Mouse (Mus musculus): Measurements from ENCODE around the gene Sytl3. TPM values are rescaled to one million over a fixed set of nuclear protein-coding genes. Genes with fewer than 3 reads are reported as not detected.

Gene Sytl3
- polyA plus RNA-seq, 1 experiment from 2014 or later: 0.15 TPM

DNA sequence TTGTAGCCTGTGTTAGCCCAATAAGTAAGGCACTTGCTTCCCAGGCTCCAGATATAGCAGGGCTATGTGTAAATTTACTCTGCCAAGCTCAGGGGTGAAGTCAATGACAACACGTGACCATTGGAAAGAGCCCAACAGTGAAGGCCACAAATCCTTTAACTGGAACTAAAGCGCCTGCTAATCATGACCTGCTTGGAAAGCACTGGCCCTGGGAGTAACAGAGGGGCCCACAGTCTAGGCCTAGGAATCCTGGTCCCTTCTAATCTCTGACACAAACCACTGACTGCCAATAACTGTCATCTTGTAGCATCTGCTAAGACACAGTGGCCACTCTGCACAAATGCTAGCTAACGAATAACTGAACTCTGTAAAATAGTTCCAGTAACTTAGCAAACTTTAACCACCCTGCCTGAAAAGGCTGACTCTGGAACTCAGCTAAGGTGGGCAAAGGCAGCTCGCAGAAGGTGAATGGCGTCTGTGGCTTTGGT, 109.5 kb downstream of the Sytl3 start:
- no peak overlapping the region for H3K27ac ChIP-seq (ENCODE audit: low read depth, low read length)
- H3K4me1 ChIP-seq (replicated peaks; ENCODE audit: control insufficient read depth, insufficient read depth, low read length): peaks cover 7% of the 10 kb centered on the region; the same call in 1 of the 2 replicates
- no peak overlapping the region for H3K4me2 ChIP-seq (replicated peaks; ENCODE audit: low read depth, low read length)
- DNase-seq (ENCODE audit: low spot score): no peak
- WGBS: 93% methylated on average over 5 of the region's 5 CpGs
- no peak overlapping the region for H3K9ac ChIP-seq (ENCODE audit: low read depth, low read length)
- no peak for ATAC-seq (ENCODE audit: low FRiP score)
- H3K27me3 ChIP-seq (ENCODE audit: control insufficient read depth, insufficient read depth, low read length): no peaks in the 10 kb centered on the region
- H3K9me3 ChIP-seq (ENCODE audit: control insufficient read depth, low read length): no peaks in the 10 kb centered on the region
- no peaks in the 10 kb centered on the region for H3K36me3 ChIP-seq (ENCODE audit: control insufficient read depth, insufficient read depth, low read length)
- H3K4me3 ChIP-seq (ENCODE audit: low read depth, low read length): no peak overlapping the region

DNA sequence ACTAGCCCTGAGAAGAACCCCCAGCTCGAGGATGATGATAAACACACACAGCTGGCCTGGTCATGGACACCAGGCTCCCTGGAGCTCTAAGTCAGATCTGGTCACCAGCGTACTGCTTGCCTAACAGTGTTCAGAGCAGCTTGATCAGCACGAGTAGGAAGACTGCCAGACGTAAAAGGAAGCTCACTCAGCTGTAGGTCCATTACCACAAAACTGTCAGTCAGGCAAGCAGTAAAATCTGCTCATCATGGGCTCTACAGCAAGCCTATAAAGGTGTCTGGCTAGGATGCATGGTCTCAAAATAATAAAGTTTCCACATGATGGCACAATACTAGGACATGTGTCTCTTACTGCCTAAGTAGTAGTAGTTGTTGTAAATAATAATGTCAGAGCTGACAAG, 110.7 kb downstream of the Sytl3 start:
- WGBS: 63% methylated on average over 4 of the region's 4 CpGs
- no peak overlapping the region for H3K4me3 ChIP-seq (ENCODE audit: low read depth, low read length)
- H3K9me3 ChIP-seq (ENCODE audit: control insufficient read depth, low read length): no peaks in the 10 kb centered on the region
- H3K4me1 ChIP-seq (replicated peaks; ENCODE audit: control insufficient read depth, insufficient read depth, low read length): 0 out of 2 replicates have a peak, but pooled peaks cover 2% of the 10 kb centered on the region
- ATAC-seq (ENCODE audit: low FRiP score) (no peak), DNase-seq (ENCODE audit: low spot score) (no peak)
- H3K4me2 ChIP-seq (replicated peaks; ENCODE audit: low read depth, low read length): no peak overlapping the region
- no peaks in the 10 kb centered on the region for H3K27me3 ChIP-seq (ENCODE audit: control insufficient read depth, insufficient read depth, low read length)
- H3K9ac ChIP-seq (ENCODE audit: low read depth, low read length): no peak overlapping the region
- H3K36me3 ChIP-seq (ENCODE audit: control insufficient read depth, insufficient read depth, low read length): no peaks in the 10 kb centered on the region
- no peak overlapping the region for H3K27ac ChIP-seq (ENCODE audit: low read depth, low read length)

DNA sequence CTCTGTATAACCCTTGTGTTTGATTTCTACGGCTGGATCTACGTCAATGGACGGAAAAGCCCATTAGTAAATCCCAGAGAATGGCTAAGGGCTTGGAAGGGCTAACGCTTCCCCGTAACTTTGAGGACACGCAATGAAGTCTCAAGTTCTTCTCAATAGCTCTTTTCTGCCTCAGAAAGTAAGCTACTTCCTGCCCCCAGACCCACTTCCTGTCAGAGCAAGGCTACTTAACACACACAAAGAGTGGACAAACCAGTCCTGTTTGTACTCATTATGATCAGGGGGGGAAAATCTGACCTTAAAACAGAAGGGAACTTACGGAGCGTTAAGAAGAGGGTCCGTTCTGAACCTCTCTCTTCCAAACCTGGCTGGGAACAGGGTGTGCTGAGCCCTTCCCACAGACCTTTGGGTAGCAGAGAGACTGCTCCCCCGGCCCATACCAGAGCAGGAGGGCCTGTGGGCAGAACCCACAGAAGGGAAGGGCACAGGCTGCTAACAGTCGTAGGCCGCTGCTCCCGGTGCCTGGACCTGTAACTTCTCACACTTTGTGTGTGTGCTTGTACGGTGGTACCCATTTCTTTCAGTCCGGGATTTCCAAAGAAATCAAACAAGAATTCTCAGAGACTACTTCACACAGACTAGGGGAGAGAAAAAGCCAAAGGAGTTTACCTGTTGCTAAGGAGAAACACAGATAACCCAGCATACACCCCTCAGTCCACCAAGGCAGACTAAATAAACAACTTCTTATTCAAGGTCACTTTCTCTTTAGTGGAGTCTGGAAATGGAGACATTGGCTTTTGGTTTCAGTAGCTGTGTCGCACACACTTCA, 113.0 kb downstream of the Sytl3 start:
- 86% methylated on average over 16 of the region's 16 CpGs for WGBS
- DNase-seq (ENCODE audit: low spot score) (no peak), ATAC-seq (ENCODE audit: low FRiP score) (no peak)
- Histone ChIP-seq H3K4me3 (ENCODE audit: low read depth, low read length) (no peak overlapping the region), H3K9me3 (ENCODE audit: control insufficient read depth, low read length) (no peaks in the 10 kb centered on the region), H3K36me3 (ENCODE audit: control insufficient read depth, insufficient read depth, low read length) (no peaks in the 10 kb centered on the region), H3K27ac (ENCODE audit: low read depth, low read length) (no peak overlapping the region), H3K9ac (ENCODE audit: low read depth, low read length) (no peak overlapping the region), H3K27me3 (ENCODE audit: control insufficient read depth, insufficient read depth, low read length) (no peaks in the 10 kb centered on the region), H3K4me1 (replicated peaks; ENCODE audit: control insufficient read depth, insufficient read depth, low read length) (no peaks in the 10 kb centered on the region), H3K4me2 (replicated peaks; ENCODE audit: low read depth, low read length) (no peak overlapping the region)

DNA sequence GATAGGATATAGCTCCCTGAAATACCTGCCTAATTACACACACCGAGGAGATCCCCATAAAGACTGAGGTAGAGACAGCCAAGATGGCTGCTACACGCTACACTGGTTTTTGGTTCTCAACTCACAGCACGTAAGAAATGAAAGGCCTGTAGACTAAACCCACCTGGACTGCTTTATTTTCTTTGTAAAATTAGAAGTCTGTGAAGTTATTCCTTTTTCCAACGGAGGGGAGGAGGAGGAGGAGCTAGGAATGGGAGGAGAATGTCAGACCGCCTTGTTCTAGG, 113.5 kb downstream of the Sytl3 start:
- ATAC-seq (ENCODE audit: low FRiP score): no peak

DNA sequence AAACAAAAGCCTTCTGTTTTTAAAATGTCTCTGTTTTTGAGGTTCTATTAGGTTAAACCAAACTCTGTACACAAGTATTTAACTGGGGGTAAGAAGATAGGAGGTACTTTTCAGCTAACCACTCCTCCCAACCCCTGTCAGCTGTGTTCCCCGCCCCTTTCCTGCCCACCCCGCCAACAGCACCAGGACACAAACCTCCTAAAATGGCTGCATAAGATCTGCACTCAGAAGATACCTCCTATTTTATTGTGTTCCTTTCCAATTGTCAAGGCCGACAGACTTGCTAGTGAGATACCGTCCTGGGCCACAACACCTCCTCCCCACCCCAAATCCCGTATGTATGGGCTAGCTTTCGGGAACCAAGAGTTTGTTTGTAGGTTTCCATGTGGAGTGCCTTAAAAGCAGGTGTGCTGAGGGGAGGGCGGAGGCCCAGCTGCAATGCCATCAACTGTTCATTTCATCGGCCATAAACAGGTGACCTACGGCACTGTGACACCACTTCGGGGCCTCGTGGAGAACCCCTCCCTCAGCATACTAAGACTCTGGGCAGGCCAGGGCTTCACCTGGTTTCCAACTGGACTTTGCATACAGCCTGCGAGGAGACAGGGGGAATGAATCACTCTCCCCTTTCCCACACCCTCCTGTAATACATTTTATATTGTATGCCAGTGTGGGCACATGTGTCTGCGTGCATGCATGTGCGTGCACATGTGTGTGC, 114.5 kb downstream of the Sytl3 start:
- Histone ChIP-seq H3K27me3 (ENCODE audit: control insufficient read depth, insufficient read depth, low read length) (no peaks in the 10 kb centered on the region), H3K4me3 (ENCODE audit: low read depth, low read length) (no peak overlapping the region), H3K9me3 (ENCODE audit: control insufficient read depth, low read length) (no peaks in the 10 kb centered on the region), H3K4me2 (replicated peaks; ENCODE audit: low read depth, low read length) (no peak overlapping the region), H3K9ac (ENCODE audit: low read depth, low read length) (no peak overlapping the region), H3K4me1 (replicated peaks; ENCODE audit: control insufficient read depth, insufficient read depth, low read length) (no peaks in the 10 kb centered on the region), H3K36me3 (ENCODE audit: control insufficient read depth, insufficient read depth, low read length) (no peaks in the 10 kb centered on the region), H3K27ac (ENCODE audit: low read depth, low read length) (no peak overlapping the region)
- WGBS: 88% methylated on average over 14 of the region's 14 CpGs
- DNase-seq (ENCODE audit: low spot score) (no peak), ATAC-seq (ENCODE audit: low FRiP score) (no peak)

More for the DNA sequence above, 113.5 kb downstream of the Sytl3 start:
- 80% methylated on average over 5 of the region's 5 CpGs for WGBS
- Histone ChIP-seq H3K4me2 (replicated peaks; ENCODE audit: low read depth, low read length) (no peak overlapping the region), H3K4me1 (replicated peaks; ENCODE audit: control insufficient read depth, insufficient read depth, low read length) (no peaks in the 10 kb centered on the region), H3K9me3 (ENCODE audit: control insufficient read depth, low read length) (no peaks in the 10 kb centered on the region), H3K4me3 (ENCODE audit: low read depth, low read length) (no peak overlapping the region), H3K27me3 (ENCODE audit: control insufficient read depth, insufficient read depth, low read length) (no peaks in the 10 kb centered on the region), H3K36me3 (ENCODE audit: control insufficient read depth, insufficient read depth, low read length) (no peaks in the 10 kb centered on the region), H3K9ac (ENCODE audit: low read depth, low read length) (no peak overlapping the region), H3K27ac (ENCODE audit: low read depth, low read length) (no peak overlapping the region)
- DNase-seq (ENCODE audit: low spot score): no peak

DNA sequence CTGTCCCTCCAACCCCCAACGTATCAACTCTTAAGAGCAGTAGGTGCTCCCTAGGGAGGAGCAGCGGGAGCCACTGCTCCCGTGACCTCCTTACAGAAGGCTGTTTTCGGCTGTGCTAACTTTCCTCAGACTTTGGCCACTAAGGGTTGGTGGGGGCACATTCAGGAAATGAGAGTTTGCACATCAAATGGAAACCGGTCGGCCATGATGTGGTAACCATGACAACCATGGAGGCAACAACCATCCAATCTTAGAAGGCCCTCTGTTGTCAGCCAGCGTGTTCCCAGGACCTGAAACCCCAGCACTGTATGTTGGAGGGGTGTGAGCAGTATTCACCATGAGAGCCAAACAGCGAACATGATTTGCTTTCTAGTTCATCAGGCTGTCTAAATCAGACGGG, 116.3 kb downstream of the Sytl3 start:
- no peaks in the 10 kb centered on the region for H3K9me3 ChIP-seq (ENCODE audit: control insufficient read depth, low read length)
- H3K4me1 ChIP-seq (replicated peaks; ENCODE audit: control insufficient read depth, insufficient read depth, low read length): peaks cover 7% of the 10 kb centered on the region
- 55% methylated on average over 9 of the region's 9 CpGs for WGBS
- H3K9ac ChIP-seq (ENCODE audit: low read depth, low read length): no peak overlapping the region
- H3K27ac ChIP-seq (ENCODE audit: low read depth, low read length): no peak overlapping the region
- H3K36me3 ChIP-seq (ENCODE audit: control insufficient read depth, insufficient read depth, low read length): no peaks in the 10 kb centered on the region
- peaks cover 7% of the 10 kb centered on the region for H3K27me3 ChIP-seq (ENCODE audit: control insufficient read depth, insufficient read depth, low read length)
- H3K4me3 ChIP-seq (ENCODE audit: low read depth, low read length): no peak overlapping the region
- H3K4me2 ChIP-seq (replicated peaks; ENCODE audit: low read depth, low read length): no peak overlapping the region
- no peak for DNase-seq (ENCODE audit: low spot score)
- no peak for ATAC-seq (ENCODE audit: low FRiP score)

DNA sequence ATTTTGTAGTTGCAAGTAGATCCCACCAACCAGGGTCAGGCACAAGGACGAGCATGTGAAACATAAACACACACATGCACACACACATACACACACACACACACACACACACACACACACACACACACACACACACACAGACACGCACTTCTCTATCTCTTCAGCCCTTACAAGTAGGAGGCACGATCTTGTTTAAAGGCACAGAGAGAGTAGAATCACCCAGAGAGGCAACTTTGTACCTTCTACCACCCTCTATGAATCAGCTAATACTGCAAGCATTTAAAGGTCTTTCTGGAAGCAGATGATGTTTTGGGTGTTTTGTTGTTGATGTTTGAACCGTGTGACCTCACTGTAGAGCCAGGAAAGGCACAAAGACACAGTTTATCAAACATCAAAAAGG, 116.8 kb downstream of the Sytl3 start:
- Histone ChIP-seq H3K9me3 (ENCODE audit: control insufficient read depth, low read length) (no peaks in the 10 kb centered on the region), H3K4me3 (ENCODE audit: low read depth, low read length) (no peak overlapping the region), H3K9ac (ENCODE audit: low read depth, low read length) (no peak overlapping the region), H3K27me3 (ENCODE audit: control insufficient read depth, insufficient read depth, low read length) (peaks cover 7% of the 10 kb centered on the region), H3K4me1 (replicated peaks; ENCODE audit: control insufficient read depth, insufficient read depth, low read length) (peaks cover 7% of the 10 kb centered on the region), H3K27ac (ENCODE audit: low read depth, low read length) (no peak overlapping the region), H3K4me2 (replicated peaks; ENCODE audit: low read depth, low read length) (no peak overlapping the region), H3K36me3 (ENCODE audit: control insufficient read depth, insufficient read depth, low read length) (no peaks in the 10 kb centered on the region)
- DNase-seq (ENCODE audit: low spot score) (no peak), ATAC-seq (ENCODE audit: low FRiP score) (no peak)
- 77% methylated on average over 4 of the region's 4 CpGs for whole genome bisulfite sequencing

DNA sequence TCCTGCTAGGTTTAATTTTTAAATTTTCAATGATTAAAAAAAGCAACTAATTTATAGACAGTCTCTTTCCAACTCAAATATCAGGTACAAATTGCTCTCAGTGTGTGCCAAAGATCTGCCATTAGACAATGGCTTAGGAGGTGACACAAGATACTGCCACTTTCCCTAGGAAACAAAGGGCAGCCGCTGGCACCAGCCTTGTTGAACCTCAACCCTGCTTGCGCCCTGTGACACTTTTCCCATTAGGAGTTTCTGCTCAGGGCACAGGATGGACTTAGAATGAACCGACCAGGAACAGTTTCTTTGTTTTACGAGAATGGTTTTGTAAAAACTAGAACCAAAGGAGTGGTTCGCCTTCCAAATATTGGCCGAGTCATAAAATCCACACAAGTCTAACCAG, 117.2 kb downstream of the Sytl3 start:
- H3K4me1 ChIP-seq (replicated peaks; ENCODE audit: control insufficient read depth, insufficient read depth, low read length): peaks cover 7% of the 10 kb centered on the region
- peaks cover 7% of the 10 kb centered on the region for H3K27me3 ChIP-seq (ENCODE audit: control insufficient read depth, insufficient read depth, low read length)
- no peaks in the 10 kb centered on the region for H3K9me3 ChIP-seq (ENCODE audit: control insufficient read depth, low read length)
- H3K4me3 ChIP-seq (ENCODE audit: low read depth, low read length): no peak overlapping the region
- ATAC-seq (ENCODE audit: low FRiP score) (no peak), DNase-seq (ENCODE audit: low spot score) (no peak)
- no peaks in the 10 kb centered on the region for H3K36me3 ChIP-seq (ENCODE audit: control insufficient read depth, insufficient read depth, low read length)
- no peak overlapping the region for H3K27ac ChIP-seq (ENCODE audit: low read depth, low read length)
- H3K4me2 ChIP-seq (replicated peaks; ENCODE audit: low read depth, low read length): no peak overlapping the region
- WGBS: 57% methylated on average over 6 of the region's 6 CpGs
- no peak overlapping the region for H3K9ac ChIP-seq (ENCODE audit: low read depth, low read length)

DNA sequence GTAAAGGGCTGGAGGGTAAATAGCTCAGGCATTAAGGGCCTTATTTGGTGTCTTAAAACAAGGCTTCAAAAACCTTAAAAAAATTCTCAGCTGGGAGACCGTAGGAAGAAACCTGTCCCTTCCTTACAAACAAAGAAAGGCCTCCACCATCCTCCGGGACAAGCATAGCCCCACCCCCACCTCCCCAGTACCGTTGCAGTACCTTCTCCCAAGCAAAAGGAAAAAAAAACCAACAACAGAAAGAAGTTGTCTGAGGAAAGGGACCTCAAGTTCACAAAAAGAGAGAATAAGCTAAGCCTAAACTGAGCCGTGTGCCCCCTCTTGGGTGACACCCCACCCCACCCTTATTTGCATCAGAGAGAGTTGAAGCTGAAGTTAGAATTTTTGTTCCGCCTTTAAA, 117.7 kb downstream of the Sytl3 start:
- WGBS: 31% methylated on average over 5 of the region's 5 CpGs
- ATAC-seq (ENCODE audit: low FRiP score): no peak
- H3K4me2 ChIP-seq (replicated peaks; ENCODE audit: low read depth, low read length): no peak overlapping the region
- H3K36me3 ChIP-seq (ENCODE audit: control insufficient read depth, insufficient read depth, low read length): no peaks in the 10 kb centered on the region
- no peak overlapping the region; the same call in 1 of the 2 replicates for H3K27ac ChIP-seq (ENCODE audit: low read depth, low read length)
- H3K4me1 ChIP-seq (replicated peaks; ENCODE audit: control insufficient read depth, insufficient read depth, low read length): peaks cover 7% of the 10 kb centered on the region
- H3K9ac ChIP-seq (ENCODE audit: low read depth, low read length): no peak overlapping the region
- no peak for DNase-seq (ENCODE audit: low spot score)
- H3K27me3 ChIP-seq (ENCODE audit: control insufficient read depth, insufficient read depth, low read length): peaks cover 7% of the 10 kb centered on the region
- no peak overlapping the region for H3K4me3 ChIP-seq (ENCODE audit: low read depth, low read length)
- H3K9me3 ChIP-seq (ENCODE audit: control insufficient read depth, low read length): no peaks in the 10 kb centered on the region

All from hindbrain, embryonic 11.5 days (tissue).